Mouse (Mus musculus) olfactory bulb, adult 2 months (tissue): ENCODE results near the gene Coro7.

Experiments used
- CTCF ChIP-seq: fragments of 200-500 bp; IDR thresholded peaks from 2 replicates; pipeline ENCODE4 v1.5.1; 2012; ENCODE audit warnings: low read depth, mild to moderate bottlenecking, low read length, moderate library complexity; ENCODE audit not compliant: insufficient read depth
- POLR2A ChIP-seq: fragments of 200-500 bp; IDR thresholded peaks from 2 replicates; pipeline ENCODE4 v1.6.1; 2012; ENCODE audit warnings: mild to moderate bottlenecking, low read depth, low read length, moderate library complexity; ENCODE audit not compliant: insufficient read depth

DNA sequence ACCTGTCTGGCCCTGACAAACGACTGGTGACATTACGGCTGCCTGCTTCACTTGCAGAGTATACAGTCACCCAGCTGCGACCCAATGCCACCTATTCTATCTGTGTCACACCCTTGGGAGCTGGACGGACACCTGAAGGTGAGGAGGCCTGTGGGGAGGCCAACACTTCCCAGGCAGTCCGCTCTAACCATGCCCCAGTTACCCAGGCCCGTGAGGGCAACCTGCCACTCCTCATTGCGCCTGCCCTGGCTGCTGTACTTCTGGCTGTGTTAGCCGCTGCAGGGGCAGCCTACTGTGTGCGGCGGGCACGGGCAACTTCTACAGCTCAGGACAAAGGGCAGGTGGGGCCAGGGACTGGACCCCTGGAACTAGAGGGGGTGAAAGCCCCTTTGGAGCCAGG, 29.9 kb downstream of the Coro7 start:
- no peak for TF ChIP-seq POLR2A
- no peak for TF ChIP-seq CTCF
